Mouse (Mus musculus): ENCODE data around the gene Igf1r.

GRCm38 (mm10) chr7:68129546-68130253, 177.1 kb downstream of the Igf1r start:
- TF ChIP-seq ZNF384 (IDR thresholded peaks at IDR 0.05; ENCODE audit: low read depth, low read length) (no peak), ZC3H11A (IDR thresholded peaks at IDR 0.05; ENCODE audit: borderline replicate concordance, low read depth, low read length) (no peak), HCFC1 (IDR thresholded peaks at IDR 0.05; ENCODE audit: borderline replicate concordance, insufficient read depth, low read length) (no peak)
